Mouse (Mus musculus): ENCODE measurements at regions not wholly inside any gene's neighbourhood (a gene's known extent, or its start where the extent isn't known, plus 50 kb on each side); places are given as distances from the start of the nearest gene placed in this dataset.

- Histone ChIP-seq H3K4me3 (no peak overlapping the region), H3ac (ENCODE audit: control insufficient read depth, insufficient read length) (no peak overlapping the region), H3K27me3 (ENCODE audit: control insufficient read depth, insufficient read depth, insufficient read length) (no peaks in the 10 kb centered on the region), H3K36me3 (ENCODE audit: control insufficient read depth, insufficient read depth) (no peaks in the 10 kb centered on the region), H3K79me2 (ENCODE audit: control insufficient read depth, insufficient read depth) (no peaks in the 10 kb centered on the region), H3K4me2 (ENCODE audit: low read depth) (no peak overlapping the region)
- TF ChIP-seq TCF3 (IDR thresholded peaks at IDR 0.05; ENCODE audit: insufficient read length, low read depth) (no peak), CEBPB (IDR thresholded peaks at IDR 0.05; ENCODE audit: insufficient read depth, poor library complexity, severe bottlenecking) (no peak), E2F4 (IDR thresholded peaks at IDR 0.05; ENCODE audit: insufficient read depth) (no peak)
These were observed 592.1 kb downstream of the Gsdmc2 start for GRCm38 (mm10) chr15:63252781-63253340.

DNA sequence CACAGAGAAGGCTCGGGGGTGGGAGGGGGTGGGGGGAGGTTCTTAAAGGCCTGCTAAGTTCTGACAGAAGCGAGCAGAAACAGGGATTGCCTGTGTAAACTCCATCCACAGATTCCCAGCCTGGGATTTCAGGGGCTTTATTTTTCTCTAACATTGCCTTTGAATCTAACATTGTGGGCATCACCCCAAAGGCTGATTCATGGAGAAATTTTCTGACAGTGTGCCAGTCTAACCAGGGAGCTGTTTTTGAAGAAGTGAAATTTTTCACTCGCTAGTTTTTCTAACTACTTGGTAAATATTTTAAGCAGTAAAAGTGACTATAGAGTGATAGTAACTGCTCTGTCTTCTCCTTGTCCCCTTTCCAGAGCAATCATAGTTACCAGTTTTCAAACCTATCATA, 606.4 kb downstream of the Gsdmc2 start:
- H3K79me2 ChIP-seq (ENCODE audit: control insufficient read depth, insufficient read depth): no peaks in the 10 kb centered on the region
- H3K27me3 ChIP-seq (ENCODE audit: control insufficient read depth, insufficient read depth, insufficient read length): no peaks in the 10 kb centered on the region
- H3ac ChIP-seq (ENCODE audit: control insufficient read depth, insufficient read length): no peak overlapping the region
- TF ChIP-seq SRF (IDR thresholded peaks at IDR 0.05; ENCODE audit: control insufficient read depth, insufficient read length, low read depth) (no peak), POLR2AphosphoS2 (IDR thresholded peaks at IDR 0.05; ENCODE audit: insufficient read length, low read depth) (no peak), MAX (IDR thresholded peaks at IDR 0.05; ENCODE audit: low read depth) (no peak), TCF3 (IDR thresholded peaks at IDR 0.05; ENCODE audit: insufficient read length, low read depth) (no peak), TCF12 (IDR thresholded peaks at IDR 0.05; ENCODE audit: insufficient read depth, poor library complexity, severe bottlenecking) (no peak), E2F4 (IDR thresholded peaks at IDR 0.05; ENCODE audit: insufficient read depth) (no peak), MYOG (IDR thresholded peaks at IDR 0.05; ENCODE audit: control insufficient read depth in 1 of 3, insufficient read depth in 1 of 3, insufficient read length in 2 of 3, low read depth in 2 of 3) (no peak), CEBPB (IDR thresholded peaks at IDR 0.05; ENCODE audit: insufficient read depth, poor library complexity, severe bottlenecking) (no peak), MYOD1 (IDR thresholded peaks at IDR 0.05; ENCODE audit: control insufficient read depth in 1 of 3, insufficient read length in 2 of 3, low read depth in 2 of 3) (no peak), POLR2A (IDR thresholded peaks at IDR 0.05; ENCODE audit: insufficient read length, low read depth) (no peak), REST (IDR thresholded peaks at IDR 0.05; ENCODE audit: insufficient read depth, insufficient read length) (no peak)
- no peak overlapping the region for H3K4me3 ChIP-seq
- H3K36me3 ChIP-seq (ENCODE audit: control insufficient read depth, insufficient read depth): no peaks in the 10 kb centered on the region
- no peak overlapping the region for H3K4me2 ChIP-seq (ENCODE audit: low read depth)

DNA sequence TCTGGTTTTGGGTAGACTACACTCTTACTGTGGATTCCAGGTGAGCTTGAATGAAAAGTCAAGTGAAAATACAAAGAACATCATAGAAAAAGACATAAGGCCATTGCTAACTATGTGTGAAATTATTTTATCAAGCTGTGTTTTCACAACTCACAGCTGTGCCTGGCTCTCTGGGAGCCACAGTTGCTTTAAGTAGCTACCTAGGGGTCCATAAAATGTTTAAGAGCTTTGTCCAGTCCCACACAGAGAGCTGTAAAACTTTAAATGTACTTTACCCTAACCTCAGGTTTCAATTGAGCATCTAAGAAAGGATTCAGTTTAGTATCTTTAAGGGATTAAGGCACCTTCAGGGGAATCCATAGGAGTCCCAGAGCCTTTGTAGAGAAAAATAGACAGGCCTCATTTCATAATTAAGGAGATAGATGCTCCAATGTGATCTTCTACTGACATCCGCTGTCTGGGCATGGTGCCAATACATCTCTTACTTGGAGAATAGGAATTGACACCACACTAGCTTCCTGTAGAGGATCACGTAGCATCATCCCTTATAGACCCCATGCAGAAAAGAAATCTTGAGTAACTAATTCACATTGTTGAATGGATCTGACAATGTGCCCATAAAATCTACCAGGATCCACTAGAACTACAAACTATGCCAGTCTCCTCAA, 626.5 kb downstream of the Gsdmc2 start:
- no peak overlapping the region for H3K4me3 ChIP-seq
- no peak overlapping the region for H3K4me2 ChIP-seq (ENCODE audit: low read depth)
- H3K79me2 ChIP-seq (ENCODE audit: control insufficient read depth, insufficient read depth): no peaks in the 10 kb centered on the region
- H3K36me3 ChIP-seq (ENCODE audit: control insufficient read depth, insufficient read depth): no peaks in the 10 kb centered on the region
- TF ChIP-seq REST (IDR thresholded peaks at IDR 0.05; ENCODE audit: insufficient read depth, insufficient read length): no peak
- TF ChIP-seq MAX (IDR thresholded peaks at IDR 0.05; ENCODE audit: low read depth): no peak
- no peak for TF ChIP-seq MYOG (IDR thresholded peaks at IDR 0.05; ENCODE audit: control insufficient read depth in 1 of 3, insufficient read depth in 1 of 3, insufficient read length in 2 of 3, low read depth in 2 of 3)
- TF ChIP-seq POLR2AphosphoS2 (IDR thresholded peaks at IDR 0.05; ENCODE audit: insufficient read length, low read depth): no peak
- no peak for TF ChIP-seq TCF3 (IDR thresholded peaks at IDR 0.05; ENCODE audit: insufficient read length, low read depth)
- TF ChIP-seq USF1 (IDR thresholded peaks at IDR 0.05; ENCODE audit: low read depth): no peak
- no peak for TF ChIP-seq CEBPB (IDR thresholded peaks at IDR 0.05; ENCODE audit: insufficient read depth, poor library complexity, severe bottlenecking)
- no peak for TF ChIP-seq SRF (IDR thresholded peaks at IDR 0.05; ENCODE audit: control insufficient read depth, insufficient read length, low read depth)
- TF ChIP-seq E2F4 (IDR thresholded peaks at IDR 0.05; ENCODE audit: insufficient read depth): no peak
- no peak for TF ChIP-seq TCF12 (IDR thresholded peaks at IDR 0.05; ENCODE audit: insufficient read depth, poor library complexity, severe bottlenecking)
- no peak for TF ChIP-seq MYOD1 (IDR thresholded peaks at IDR 0.05; ENCODE audit: control insufficient read depth in 1 of 3, insufficient read length in 2 of 3, low read depth in 2 of 3)
- TF ChIP-seq POLR2A (IDR thresholded peaks at IDR 0.05; ENCODE audit: insufficient read length, low read depth): no peak
- H3ac ChIP-seq (ENCODE audit: control insufficient read depth, insufficient read length): no peak overlapping the region
- H3K27me3 ChIP-seq (ENCODE audit: control insufficient read depth, insufficient read depth, insufficient read length): no peaks in the 10 kb centered on the region

DNA sequence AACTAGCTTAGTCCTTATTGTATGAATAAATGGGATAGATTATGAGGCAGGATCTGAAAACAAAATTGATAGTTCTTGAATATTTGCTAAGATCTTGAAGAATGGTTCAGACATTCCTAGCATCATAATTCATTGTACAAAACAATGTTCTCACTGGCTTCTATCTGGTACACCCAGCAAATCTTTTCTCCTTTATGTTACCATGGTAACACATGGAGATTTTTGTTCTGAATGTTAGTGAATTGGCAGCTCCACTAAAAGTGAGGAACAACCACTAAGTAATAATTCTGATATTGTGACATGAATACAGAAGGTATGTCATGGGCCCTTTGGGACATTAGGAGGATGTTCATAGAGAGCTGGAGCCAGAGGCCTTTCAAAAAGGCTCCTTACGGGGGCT, 639.8 kb downstream of the Gsdmc2 start:
- no peak for TF ChIP-seq MAX (IDR thresholded peaks at IDR 0.05; ENCODE audit: low read depth)
- TF ChIP-seq REST (IDR thresholded peaks at IDR 0.05; ENCODE audit: insufficient read depth, insufficient read length): no peak
- TF ChIP-seq TCF3 (IDR thresholded peaks at IDR 0.05; ENCODE audit: insufficient read length, low read depth): no peak
- no peak for TF ChIP-seq USF1 (IDR thresholded peaks at IDR 0.05; ENCODE audit: low read depth)
- TF ChIP-seq MYOG (IDR thresholded peaks at IDR 0.05; ENCODE audit: control insufficient read depth in 1 of 3, insufficient read depth in 1 of 3, insufficient read length in 2 of 3, low read depth in 2 of 3): no peak
- no peak for TF ChIP-seq POLR2AphosphoS2 (IDR thresholded peaks at IDR 0.05; ENCODE audit: insufficient read length, low read depth)
- TF ChIP-seq CEBPB (IDR thresholded peaks at IDR 0.05; ENCODE audit: insufficient read depth, poor library complexity, severe bottlenecking): no peak
- TF ChIP-seq SRF (IDR thresholded peaks at IDR 0.05; ENCODE audit: control insufficient read depth, insufficient read length, low read depth): no peak
- TF ChIP-seq POLR2A (IDR thresholded peaks at IDR 0.05; ENCODE audit: insufficient read length, low read depth): no peak
- TF ChIP-seq MYOD1 (IDR thresholded peaks at IDR 0.05; ENCODE audit: control insufficient read depth in 1 of 3, insufficient read length in 2 of 3, low read depth in 2 of 3): no peak
- TF ChIP-seq E2F4 (IDR thresholded peaks at IDR 0.05; ENCODE audit: insufficient read depth): no peak
- TF ChIP-seq TCF12 (IDR thresholded peaks at IDR 0.05; ENCODE audit: insufficient read depth, poor library complexity, severe bottlenecking): no peak
- no peaks in the 10 kb centered on the region for H3K36me3 ChIP-seq (ENCODE audit: control insufficient read depth, insufficient read depth)
- no peak overlapping the region for H3ac ChIP-seq (ENCODE audit: control insufficient read depth, insufficient read length)
- H3K4me2 ChIP-seq (ENCODE audit: low read depth): no peak overlapping the region
- H3K27me3 ChIP-seq (ENCODE audit: control insufficient read depth, insufficient read depth, insufficient read length): no peaks in the 10 kb centered on the region
- H3K79me2 ChIP-seq (ENCODE audit: control insufficient read depth, insufficient read depth): no peaks in the 10 kb centered on the region
- no peak overlapping the region for H3K4me3 ChIP-seq
